Mouse (Mus musculus): Measurements from ENCODE around the gene Nos1ap. TPM values are rescaled to one million over a fixed set of nuclear protein-coding genes. Genes with fewer than 3 reads are reported as not detected.

The Nos1ap gene
- polyA plus RNA-seq, 1 experiment: 9.4 TPM

DNA sequence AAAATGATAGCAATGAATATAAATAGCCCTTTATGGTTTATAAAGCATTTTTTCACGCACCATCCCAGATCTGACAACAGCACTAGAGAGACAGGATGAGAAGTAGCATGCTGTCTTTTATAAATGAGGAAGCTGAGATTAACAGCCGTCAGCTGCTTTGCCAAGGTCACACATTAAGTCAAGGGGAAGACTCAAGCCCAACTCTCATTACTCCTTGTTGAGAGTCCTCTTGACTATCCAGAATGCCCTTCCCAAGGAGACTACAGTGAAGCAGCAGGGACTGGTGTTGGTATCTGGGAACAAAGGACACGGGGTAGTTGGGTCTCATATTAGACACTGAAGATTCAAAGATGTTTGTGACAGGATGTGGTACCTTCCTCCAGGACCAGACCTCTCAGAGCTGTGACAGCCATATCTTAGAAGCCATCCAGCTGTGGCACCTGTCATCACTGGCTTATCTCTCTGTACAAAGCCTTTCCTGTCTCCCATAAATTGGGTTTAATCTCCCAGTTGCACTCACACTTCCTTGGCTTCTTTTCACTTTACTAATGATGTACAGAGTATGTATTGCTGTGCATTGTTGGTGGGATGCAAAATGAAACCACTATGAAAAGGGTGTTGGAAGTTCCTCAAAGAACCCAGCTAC, 78.9 kb downstream of the Nos1ap start:
- 72% methylated on average over 3 of the region's 3 CpGs for WGBS

DNA sequence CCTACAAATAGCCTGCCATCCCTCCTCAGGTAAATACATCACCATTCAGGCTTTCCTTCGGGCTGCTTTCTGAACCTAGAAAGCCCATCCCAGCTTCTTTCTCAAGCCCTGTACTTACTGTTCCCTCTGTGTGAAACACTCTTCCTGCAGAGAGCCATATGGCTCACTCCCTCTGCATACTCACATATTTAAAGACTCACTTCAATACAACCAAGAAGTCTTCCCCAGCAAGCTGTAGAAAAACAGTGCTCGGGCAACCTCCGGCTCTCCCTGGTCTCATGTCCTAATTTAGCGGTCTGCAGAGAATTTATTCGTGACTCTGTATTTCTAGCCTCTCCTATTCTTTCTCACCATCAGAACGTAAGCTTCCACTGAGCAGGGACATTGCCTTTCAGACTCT, 83.4 kb downstream of the Nos1ap start:
- WGBS: 80% methylated on average over 6 of the region's 6 CpGs
- DNase-seq (ENCODE audit: low read depth, low spot score): no peak

More for the DNA sequence above, 78.9 kb downstream of the Nos1ap start:
- no peak for DNase-seq (ENCODE audit: low read depth, low spot score)

DNA sequence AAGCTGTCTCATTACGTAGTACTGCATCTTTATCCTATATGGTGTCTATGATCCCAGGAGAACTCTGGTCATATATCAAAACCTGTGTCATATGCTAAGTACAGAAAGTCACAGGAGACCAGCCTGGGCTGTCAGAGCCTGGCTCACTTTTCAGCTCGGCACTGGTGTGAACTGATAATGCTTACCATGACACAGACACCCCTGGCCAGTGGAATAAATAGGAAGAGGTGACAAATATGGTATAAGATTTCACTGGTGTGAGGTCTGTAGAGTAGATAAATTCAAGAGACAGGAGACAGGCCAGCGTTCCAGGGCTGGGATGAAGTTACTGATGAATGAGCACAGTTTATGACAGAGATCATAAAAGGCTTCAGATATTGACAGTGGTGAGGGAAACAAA, 84.6 kb downstream of the Nos1ap start:
- no peak for DNase-seq (ENCODE audit: low read depth, low spot score)
- 64% methylated on average over 3 of the region's 3 CpGs for WGBS

DNA sequence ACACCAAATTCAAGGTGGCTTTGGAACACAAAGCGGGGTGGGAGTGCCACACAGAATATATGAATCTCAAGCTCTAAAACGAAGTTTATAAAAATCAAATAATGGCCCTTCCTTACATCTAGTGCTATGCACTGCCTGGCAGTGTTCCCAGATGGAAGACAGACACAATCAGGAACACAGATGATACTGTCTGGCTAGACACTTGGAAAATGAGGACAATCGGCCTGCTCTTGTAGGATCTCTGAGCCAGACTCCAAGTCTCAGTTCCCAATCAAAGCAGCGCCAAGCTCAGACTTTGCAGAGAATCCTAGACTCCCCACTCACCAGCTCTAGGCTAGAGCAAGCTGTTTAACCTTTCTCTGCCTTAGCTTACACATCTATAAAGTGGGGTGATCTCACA, 85.3 kb downstream of the Nos1ap start:
- 65% methylated on average over 4 of the region's 4 CpGs for WGBS
- no peak for DNase-seq (ENCODE audit: low read depth, low spot score)

DNA sequence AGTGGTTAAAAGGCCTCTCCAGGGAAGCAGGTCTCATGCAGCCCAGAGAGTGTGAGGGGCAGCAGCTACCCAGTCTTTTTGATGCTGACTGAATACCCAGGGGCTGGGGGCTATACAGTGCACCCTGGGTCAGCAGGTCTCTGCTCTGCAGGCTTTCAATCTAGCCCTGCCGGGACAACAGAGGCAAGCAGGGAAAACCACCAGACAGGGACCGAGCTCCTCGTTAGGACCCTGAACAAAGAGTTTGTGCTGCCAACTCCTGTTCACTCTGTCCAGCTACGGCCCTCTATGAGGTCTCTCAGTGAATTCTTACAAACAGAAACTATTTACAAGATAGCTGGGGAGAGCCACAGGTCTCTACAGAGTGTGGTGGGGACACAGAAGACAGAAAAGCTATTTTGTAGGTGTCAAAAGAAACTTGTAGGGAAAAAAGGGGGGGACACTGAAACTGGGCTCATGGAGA, 86.4 kb downstream of the Nos1ap start:
- 85% methylated on average over 4 of the region's 4 CpGs for WGBS
- no peak for DNase-seq (ENCODE audit: low read depth, low spot score)

DNA sequence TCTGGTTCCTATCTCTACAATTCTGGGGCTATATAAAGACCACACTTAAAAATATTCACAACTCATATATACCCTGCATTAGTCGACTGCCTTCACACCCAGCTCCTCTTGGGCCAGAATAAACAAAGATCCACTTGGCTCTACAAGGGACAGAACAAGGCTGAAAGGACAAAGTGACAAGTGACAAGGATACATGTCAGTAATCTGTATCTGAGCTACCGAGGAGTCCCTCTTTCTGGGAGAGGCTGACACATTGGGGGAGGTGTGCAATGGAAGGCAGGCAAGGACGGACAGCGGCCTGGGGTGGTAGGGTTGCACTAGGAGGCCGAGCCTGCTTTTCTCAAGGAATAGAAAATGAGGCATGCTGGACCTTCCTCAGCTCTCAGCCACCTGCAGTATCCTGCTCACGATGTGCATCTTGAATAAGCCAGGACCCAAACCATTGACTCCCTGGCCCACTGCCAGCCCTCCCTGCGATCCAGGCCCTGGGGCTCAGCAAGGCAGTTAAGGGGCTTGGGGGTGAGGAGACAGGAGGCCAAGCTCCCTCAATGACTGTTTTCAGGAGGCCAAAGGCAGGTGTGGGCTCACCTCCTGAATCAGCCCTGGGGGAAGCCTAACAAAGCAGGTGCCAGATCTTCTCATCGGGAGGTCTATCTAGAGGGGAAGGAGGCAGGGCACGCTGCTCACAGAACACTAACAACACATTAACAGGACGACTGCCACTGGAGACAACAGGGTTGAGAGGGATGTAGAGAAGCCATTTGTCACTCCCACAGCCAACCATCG, 87.0 kb downstream of the Nos1ap start:
- 70% methylated on average over 11 of the region's 11 CpGs for WGBS
- no peak for DNase-seq (ENCODE audit: low read depth, low spot score)

DNA sequence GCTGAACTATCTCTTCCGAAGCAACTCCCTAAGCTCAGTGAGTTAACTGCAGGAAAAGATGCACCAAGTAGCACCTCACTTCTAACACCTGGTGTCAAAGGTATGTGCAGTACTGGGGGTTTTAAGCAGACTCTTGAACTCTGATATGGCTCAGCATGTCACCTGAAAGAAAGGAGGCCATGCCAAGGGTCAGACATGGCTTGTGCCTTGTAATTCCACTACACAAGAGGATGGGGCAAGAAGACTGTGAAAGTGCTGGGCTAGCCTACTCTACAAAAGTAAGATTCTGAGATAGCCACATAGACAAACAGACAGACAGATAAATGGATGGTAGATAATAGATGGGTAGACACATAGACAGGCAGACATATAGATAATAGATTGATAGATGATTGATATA, 87.7 kb downstream of the Nos1ap start:
- 92% methylated on average over 1 of the region's 1 CpGs for WGBS

DNA sequence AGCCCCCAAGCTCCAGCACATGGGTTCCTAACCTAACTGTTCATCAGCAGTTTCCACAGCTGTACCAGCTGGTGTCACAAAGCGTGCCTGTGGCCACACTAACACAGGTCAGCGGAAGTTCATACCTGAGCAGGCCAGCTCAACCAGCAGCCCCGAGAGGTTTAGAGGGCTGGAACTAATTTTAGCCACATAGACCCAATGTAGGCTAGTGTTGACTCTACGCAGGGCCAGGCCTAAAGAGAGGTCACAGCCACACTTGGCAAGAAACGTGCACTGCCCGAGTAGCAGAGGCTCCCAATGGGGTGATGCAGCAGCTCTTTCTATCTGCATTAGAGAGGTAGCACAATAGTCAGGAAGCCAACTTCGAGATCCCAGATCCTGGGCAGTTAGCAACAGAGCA, 88.1 kb downstream of the Nos1ap start:
- WGBS: 89% methylated on average over 7 of the region's 7 CpGs

More for the DNA sequence above, 87.7 kb downstream of the Nos1ap start:
- DNase-seq (ENCODE audit: low read depth, low spot score): no peak

DNA sequence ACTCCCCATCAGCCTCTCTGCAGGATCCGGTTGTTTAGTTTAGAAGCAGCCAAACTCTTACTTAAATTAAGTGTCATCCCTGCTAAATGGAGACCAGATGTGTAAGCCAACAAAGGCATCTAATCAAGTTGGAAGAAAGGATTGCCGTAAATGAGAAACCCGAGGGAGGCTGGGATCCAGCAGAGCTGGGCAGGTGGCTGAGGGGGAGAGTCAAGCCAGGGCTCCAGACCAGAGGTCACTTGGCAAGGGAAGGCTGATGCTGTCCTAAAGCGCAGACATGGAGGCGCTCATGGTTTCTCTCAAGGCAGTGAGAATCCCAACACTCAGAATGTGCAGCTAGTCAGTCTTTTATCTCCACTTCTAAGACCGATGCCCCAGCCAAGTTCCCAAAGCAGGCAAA, 89.8 kb downstream of the Nos1ap start:
- 60% methylated on average over 6 of the region's 6 CpGs for WGBS
- no peak for DNase-seq (ENCODE audit: low read depth, low spot score)

More for the DNA sequence above, 88.1 kb downstream of the Nos1ap start:
- DNase-seq (ENCODE audit: low read depth, low spot score): no peak

DNA sequence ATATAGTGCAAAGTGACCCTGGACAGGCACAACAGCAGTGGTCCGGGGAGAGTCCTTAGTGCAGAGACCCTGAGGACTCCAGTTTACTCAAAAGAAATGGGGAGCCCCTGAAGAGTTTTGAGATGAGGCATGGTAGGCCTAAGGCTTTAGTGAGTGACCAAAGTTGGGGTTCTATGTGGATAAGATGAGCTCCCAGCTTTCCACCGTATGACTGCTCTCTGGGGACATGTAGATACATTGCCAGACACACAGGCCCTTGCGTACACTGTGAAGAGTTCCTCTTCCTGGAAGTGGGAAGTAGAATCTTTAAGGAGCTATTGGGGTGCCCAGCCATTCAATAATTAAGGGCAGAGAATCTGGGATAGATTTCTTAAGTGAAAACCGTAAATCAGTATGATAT, 90.2 kb downstream of the Nos1ap start:
- 78% methylated on average over 4 of the region's 4 CpGs for WGBS
- no peak for DNase-seq (ENCODE audit: low read depth, low spot score)

DNA sequence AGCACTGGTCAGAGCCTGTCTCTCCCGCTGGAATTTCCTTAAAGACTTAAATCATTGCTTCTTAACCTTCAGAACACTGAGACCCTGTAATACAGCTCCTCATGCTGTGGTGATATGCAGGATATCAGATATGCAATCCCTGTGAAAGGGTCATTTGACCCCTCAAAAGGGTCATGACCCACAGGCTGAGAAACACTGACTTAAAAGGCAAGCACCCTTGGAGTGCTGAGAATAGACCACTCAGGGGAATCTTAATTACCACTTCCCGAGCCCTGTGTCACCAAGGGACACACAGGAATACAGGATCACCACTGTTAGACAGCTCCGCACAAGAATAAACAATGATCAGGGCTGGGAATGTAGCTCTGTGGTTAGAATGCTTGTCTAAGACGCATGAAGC, 91.0 kb downstream of the Nos1ap start:
- DNase-seq (ENCODE audit: low read depth, low spot score): no peak
- WGBS: 88% methylated on average over 4 of the region's 4 CpGs

DNA sequence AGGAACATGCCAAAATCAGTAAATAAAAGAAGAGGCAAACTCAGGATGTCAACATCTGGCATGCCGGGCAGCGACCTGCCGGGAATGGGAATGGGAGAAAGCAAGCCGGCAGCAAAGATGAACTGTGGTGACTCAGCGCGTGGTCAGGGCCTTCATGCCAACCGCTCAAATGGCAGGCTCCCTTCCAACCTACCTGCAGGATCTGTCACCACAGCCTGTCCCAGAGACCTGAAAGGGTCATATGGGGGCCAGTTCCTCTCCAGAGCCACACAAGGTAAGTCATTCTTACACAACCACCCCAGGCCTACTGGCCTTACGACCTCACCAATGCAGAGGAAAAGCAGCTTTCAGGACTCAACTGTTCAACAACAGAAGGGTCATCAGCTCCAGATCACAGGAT, 93.4 kb downstream of the Nos1ap start:
- DNase-seq (ENCODE audit: low read depth, low spot score): no peak
- 93% methylated on average over 8 of the region's 8 CpGs for WGBS

DNA sequence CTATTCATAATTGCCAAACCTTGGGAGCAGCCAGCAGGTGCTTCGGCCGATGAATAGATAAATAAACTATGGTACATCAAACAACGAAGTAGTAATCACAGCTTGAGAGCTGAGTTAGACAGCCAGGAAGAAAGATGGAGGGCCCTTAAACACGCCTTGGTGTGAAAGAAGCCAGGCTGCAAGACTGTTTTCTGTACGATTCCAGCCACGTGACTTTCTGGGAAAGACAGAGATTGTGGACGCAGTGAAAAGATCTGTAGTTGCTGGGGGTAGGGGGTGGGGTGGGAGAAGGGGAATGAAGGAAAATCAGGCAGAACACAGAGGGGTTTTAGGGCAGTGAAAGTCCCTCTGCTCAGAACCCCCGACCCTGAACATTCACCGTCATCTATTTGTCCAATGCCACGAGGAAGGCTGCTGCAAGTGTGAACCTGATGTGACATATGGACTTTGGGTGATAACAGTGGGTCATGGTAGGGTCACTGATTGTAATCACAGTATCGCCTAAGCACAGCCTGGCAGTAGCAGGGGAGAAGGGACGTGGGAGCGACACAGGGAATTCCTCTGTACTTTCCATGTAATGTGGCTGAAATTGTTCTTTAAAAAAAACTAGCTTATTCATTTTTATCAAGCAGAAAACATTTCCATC, 94.0 kb downstream of the Nos1ap start:
- DNase-seq (ENCODE audit: low read depth, low spot score): no peak
- 51% methylated on average over 13 of the region's 13 CpGs for WGBS

DNA sequence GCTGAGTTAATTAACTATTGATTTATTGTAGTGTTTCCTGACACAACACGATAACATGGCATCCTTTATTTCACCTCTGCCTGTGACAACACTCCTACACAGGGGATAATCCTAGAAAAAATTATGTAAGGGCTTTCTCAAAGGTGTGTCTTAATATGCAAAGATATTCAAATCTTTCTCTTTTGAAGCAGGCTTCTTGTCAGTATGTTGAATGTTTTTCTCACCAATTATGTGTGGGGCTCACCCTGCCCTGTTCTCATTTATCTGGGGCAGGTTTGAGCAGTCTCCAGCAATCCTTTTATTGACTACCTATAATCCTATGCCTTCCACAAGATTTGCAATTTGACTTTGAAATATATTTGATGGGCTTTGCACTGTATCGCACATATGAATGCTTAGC, 97.1 kb downstream of the Nos1ap start:
- DNase-seq (ENCODE audit: low read depth, low spot score): no peak
- WGBS: 82% methylated on average over 2 of the region's 2 CpGs

DNA sequence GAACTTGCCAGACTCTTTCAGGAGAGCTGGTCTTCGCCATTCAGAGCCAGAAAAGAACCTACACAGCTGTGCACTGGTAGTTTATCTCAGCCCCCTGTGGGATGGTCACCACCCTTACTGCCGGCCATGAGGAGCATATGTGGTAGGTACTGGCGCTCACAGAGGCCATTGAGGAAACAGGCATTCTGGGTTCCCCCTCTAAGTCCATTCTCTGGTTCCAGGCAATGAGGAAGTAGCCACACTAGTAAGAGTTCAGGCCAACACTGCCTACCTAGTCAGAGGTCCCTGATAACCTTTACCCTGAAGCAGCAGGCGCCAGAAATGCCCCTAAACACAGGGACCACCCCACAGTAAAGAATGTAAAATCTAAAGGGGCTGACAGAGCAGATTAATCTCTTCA, 97.6 kb downstream of the Nos1ap start:
- no peak for DNase-seq (ENCODE audit: low read depth, low spot score)
- WGBS: 76% methylated on average over 4 of the region's 4 CpGs

DNA sequence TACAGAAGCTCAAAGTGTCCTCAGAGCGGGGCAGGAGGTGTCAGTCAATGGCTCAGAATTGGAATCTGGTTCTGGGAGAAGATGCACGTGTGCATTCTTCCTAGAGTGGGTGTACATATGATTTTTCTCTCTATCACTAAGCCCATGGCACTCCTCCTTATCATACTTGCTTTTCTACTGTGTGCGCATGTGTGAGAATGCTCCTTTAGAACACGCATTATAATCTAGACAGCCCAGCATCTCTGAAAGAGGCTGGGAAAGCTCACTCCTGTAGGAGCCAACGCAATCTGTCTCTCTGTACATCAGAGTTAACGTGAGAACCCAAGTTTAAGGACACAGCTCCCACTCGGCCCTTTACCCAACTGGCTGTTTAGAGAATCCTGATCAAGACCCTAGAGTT, 99.7 kb downstream of the Nos1ap start:
- WGBS: 93% methylated on average over 7 of the region's 7 CpGs
- no peak for DNase-seq (ENCODE audit: low read depth, low spot score)

DNA sequence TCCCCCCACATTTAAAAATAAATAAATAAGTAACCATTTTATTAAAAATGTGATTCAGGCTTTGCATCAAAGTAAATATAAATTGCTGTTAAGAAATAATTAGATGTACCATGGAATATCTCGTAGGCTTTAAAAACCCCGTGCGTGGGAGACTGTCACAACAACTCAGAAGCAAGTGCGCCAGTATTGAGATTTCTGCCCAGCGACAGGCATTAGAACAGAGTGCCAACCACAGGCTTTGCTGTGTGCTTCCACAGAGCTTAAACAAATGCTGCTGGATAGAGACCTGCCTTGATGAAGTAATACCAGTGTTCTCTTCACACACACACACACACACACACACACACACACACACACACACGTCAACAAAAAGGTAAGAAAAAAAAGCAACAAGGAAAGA, 100.2 kb downstream of the Nos1ap start:
- no peak for DNase-seq (ENCODE audit: low read depth, low spot score)
- 89% methylated on average over 6 of the region's 6 CpGs for WGBS

DNA sequence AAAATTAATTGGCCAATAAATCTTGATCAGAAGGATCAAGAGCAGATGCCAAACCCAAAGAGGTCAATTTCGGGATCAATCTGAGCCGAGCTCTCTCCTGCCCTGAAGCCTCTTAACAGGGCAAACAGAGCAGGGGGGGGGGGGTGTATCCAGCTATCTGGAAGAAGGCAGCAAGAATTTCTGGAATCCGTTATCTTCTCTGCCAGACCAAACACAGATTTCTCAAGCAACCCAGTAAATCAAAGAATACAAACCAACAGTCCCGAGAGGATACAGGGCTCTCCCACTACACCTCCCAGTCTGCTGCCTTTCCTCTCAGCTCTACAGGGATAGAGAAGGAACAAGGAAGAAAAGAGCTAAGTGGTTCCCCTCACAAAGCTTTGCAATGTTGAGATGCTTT, 104.5 kb downstream of the Nos1ap start:
- no peak for DNase-seq (ENCODE audit: low read depth, low spot score)
- WGBS: 57% methylated on average over 4 of the region's 4 CpGs

DNA sequence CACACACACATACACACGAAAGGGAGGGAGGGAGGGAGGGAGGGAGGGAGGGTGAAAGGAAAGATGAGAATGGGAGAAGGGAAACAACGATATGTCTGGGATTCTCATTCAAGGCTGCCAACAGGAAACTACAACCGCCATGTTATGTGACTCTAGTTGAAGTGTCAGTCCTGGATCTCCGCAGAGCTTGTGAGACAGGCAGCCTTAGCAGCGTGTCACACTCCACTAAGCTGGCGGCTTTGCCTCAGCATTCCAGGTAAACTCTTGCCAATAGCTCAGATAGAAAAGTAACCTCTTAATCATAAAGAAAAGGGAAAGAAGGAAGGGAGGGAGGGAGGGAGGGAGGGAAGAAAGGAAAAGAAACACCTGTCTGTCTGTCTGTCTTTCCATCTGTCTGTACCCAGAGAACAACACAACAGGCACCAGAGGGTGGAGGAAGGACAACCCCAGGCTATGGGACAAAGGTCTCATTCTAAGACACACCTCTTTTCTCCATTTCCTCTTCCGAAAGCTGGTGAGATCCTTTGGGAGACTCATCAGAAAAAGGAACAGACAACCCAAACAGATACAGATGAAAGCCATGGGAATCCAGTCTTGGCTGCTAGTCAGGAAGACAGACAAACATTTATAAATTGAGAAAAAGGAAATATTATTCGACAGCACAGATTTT, 107.3 kb downstream of the Nos1ap start:
- WGBS: 34% methylated on average over 7 of the region's 8 CpGs
- peak; percentile 58 for DNase-seq (ENCODE audit: low read depth, low spot score)

DNA sequence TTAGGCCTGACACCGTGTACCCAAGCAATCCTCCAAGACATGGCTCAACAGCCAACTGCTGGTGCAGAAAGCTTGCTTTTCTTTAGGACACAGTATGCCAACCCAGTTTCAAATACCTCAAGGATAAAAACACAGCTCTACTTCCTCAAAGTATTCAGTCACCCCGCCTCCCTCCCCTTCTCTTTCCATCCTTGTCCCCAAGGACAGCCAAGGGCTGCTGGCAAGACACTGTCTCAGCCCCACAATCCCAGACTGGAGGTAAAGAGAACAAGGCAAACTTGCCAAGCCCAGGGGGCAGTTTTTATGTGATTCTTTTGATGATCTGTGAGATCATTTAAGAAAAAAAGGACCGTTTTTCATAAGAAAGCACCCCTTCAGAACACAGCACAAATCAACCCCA, 108.6 kb downstream of the Nos1ap start:
- DNase-seq (ENCODE audit: low read depth, low spot score): no peak
- WGBS: 34% methylated on average over 3 of the region's 3 CpGs

All from large intestine, adult 2 months (tissue).